Mouse (Mus musculus): ENCODE measurements at regions not wholly inside any gene's neighbourhood (a gene's known extent, or its start where the extent isn't known, plus 50 kb on each side); places are given as distances from the start of the nearest gene placed in this dataset.

- no peak for DNase-seq (ENCODE audit: low spot score in 2 of 2)
Measured at GRCm38 (mm10) chr14:25113326-25113725, 345.7 kb upstream of the Zmiz1 start.

GRCm38 (mm10) chr14:25116424-25116823, 342.6 kb upstream of the Zmiz1 start:
- DNase-seq (ENCODE audit: low spot score in 2 of 2) = peak; percentile 59 to 85

- DNase-seq (ENCODE audit: low spot score in 2 of 2) = no peak
Measured at GRCm38 (mm10) chr14:25119999-25120398, 339.0 kb upstream of the Zmiz1 start.

DNA sequence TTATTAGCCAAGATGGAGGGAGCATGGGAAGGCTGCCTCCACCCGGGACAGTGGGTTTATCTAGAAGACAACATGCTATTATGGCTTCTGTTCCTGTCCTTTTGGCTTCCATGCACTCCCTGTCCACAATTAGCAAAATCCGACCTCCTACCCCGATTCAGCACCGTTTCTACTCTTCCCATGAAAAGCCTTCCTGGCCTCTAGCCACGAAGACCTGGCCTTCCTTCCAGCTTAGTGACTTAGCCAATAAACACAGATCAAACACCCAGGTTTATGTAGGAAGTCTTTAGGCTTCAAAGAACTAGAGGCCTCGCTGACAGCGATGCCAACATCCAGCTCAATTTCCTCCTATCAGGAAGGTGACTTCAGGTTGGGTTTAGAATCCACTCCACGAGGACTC, 338.5 kb upstream of the Zmiz1 start:
- no peak for DNase-seq (ENCODE audit: low spot score in 2 of 2)

- DNase-seq (ENCODE audit: low spot score in 2 of 2) = no peak
Measured at GRCm38 (mm10) chr14:25122971-25123535, 335.9 kb upstream of the Zmiz1 start.

DNA sequence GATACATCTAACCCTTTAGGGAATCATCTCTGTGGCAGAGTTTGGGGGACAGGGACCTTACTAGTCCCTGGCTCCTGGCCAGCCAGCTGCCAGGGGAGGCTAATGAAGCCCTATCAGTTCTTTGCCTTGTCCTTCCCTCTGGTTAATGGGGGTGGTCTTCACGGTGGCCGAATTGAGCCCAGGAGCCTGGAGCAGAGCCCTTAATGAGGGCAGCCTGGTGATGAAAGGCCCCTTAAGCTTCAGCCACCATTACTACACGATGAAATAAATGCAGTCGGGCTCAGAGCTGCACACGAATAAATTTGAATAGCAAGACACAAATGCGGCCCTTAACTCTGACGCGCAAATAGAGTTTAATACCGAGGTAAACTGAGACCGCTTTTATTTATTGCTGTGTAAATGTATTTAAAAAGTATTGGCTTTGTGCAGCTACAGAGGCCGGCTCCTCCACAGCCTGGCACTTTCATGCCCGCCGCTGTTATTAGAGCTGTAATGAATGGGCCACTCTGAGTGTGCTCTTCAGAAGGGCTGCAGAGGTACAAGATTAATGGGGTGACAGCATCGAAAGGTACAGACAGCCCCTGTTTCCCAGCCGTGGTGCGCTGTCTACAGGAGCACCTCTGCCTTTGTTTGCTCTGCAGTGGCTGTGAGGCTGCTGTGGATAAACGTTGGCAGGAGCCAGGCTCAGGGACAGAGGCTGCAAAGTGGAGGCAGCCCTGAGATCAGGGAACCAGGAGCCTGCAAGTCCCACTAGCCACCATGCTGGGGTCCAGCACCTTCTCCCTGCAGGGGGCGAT, 335.2 kb upstream of the Zmiz1 start:
- DNase-seq (ENCODE audit: low spot score in 2 of 2) = no peak

- DNase-seq (ENCODE audit: low spot score in 2 of 2) = no peak
Measured at GRCm38 (mm10) chr14:25126544-25126943, 332.4 kb upstream of the Zmiz1 start.

- peak; percentile 34 to 40 for DNase-seq (ENCODE audit: low spot score in 2 of 2)
Measured at GRCm38 (mm10) chr14:25127544-25128159, 331.3 kb upstream of the Zmiz1 start.

DNA sequence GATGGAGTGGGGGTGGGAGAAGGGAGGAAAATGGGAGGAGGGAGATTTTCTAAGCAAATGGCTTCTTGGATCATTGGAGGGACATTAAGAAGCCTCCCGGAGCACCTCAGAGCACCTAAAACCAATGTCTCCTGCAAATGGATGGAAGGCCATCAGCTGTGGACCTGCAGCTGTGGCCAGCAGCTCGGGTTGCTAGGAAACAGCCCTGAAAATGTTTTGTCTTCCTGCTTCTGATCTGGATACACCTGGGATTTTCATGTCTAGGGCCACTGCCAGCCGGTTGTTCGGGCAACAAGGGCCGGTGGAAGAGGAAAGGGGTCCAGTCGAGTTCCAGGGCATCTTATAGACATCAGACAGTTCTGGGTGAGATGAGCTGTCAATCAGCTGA, 330.8 kb upstream of the Zmiz1 start:
- no peak for DNase-seq (ENCODE audit: low spot score in 2 of 2)

GRCm38 (mm10) chr14:25135371-25135770, 323.6 kb upstream of the Zmiz1 start:
- no peak for DNase-seq (ENCODE audit: low spot score in 2 of 2)

DNA sequence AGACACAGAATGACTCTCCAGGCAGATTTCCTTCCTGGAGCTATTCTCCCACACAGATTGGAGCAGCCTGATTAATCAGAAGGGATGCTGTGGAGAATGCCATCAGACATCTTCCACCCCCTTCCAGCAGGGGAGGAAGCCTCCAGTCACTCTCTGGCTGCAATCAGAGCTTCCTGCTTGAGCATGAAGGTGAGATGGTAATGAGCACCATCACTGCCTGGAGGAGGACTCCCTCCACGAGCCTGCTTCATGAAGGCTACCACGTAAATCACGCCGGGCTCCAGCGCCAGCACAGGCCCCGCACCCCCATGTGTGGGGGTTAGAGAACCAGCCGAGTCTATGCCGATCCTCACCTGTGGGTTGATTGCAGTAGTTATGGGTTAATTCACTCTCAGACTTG, 321.7 kb upstream of the Zmiz1 start:
- DNase-seq (ENCODE audit: low spot score in 2 of 2) = peak; percentile 40 to 50

DNA sequence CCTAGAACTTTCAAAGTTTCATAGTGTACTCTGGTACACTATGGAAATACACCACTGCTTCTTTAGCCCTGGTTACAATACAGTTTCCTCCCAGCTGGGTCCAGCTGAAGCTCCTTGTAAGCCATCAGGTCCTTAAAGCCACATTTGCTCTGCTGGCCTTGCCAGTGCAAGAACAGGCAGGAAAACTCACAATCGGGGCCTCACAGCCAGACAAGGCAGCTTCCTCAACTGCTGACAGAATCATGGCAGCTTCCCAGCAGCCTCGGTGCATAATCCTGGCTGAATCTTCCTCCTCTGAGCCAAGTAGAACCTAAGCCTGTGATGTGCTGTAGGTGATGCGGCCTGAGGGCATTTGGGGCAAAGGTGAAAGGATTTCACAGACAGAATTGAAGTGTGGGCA, 320.5 kb upstream of the Zmiz1 start:
- DNase-seq (ENCODE audit: low spot score in 2 of 2) = peak in 1 of 2 experiments; percentile 8

DNA sequence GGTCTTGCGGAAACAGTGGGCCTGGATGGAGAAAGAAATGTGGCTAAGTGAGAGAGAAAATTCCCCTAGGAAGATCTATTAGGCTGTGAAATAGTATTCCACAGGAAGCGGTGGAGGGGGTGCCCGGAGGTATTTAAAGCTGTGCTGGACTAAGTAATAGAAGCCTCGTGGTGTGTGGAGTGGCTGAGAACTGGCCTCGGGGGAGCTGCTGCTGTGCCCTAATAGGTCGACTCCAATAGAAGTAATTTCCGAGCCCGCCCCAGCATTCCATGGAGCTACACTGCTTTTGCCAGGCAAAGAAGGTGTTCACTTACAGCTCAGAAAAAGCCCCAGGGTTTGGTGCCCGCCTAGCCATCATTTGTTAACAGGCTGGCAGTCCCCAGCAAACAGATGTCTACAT, 317.1 kb upstream of the Zmiz1 start:
- DNase-seq (ENCODE audit: low spot score in 2 of 2) = no peak

GRCm38 (mm10) chr14:25143051-25143450, 315.9 kb upstream of the Zmiz1 start:
- DNase-seq (ENCODE audit: low spot score in 2 of 2) = no peak

- DNase-seq (ENCODE audit: low spot score in 2 of 2) = no peak
Measured at GRCm38 (mm10) chr14:25147731-25148130, 311.3 kb upstream of the Zmiz1 start.

- DNase-seq (ENCODE audit: low spot score in 2 of 2) = no peak
Measured at GRCm38 (mm10) chr14:25150968-25151367, 308.0 kb upstream of the Zmiz1 start.

DNA sequence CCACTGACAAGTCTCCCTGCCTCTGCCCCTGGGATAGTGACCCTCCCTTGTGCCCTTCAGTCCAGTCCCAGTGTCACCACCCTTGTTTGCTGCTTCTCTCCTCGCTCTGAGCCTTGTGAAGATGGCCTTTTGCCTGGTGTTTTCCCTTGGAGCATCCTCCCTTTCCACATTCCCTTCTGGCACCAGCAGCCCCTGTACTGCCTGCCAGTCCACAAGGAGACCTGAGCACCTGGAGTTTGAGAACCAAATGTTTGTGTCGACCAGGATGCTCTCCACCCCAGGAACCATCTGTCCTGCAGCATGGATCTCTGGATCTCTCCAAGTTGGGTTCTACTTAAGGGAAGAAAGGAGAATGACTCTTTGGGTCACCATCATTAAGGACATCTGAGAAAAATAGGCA, 307.5 kb upstream of the Zmiz1 start:
- DNase-seq (ENCODE audit: low spot score in 2 of 2) = no peak

DNA sequence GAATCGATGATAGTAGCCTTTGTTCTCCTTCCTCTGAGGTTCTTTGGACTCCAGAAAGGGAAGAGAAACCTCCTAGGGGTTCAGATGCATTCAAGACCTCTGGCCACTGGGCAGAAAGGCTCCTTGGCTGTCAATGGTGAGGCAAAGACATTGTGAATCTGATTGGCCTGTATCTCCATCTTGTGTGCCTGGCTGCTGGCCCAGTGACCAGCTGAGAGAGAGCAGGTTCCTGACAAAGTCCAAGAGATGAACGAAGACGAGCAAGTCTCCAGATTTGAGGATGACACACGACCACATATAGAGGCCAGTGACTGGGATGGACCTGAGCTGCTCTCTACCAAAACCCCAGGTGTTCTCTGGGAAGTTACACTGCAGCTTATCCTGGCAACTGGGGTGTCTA, 305.4 kb upstream of the Zmiz1 start:
- no peak for DNase-seq (ENCODE audit: low spot score in 2 of 2)

DNA sequence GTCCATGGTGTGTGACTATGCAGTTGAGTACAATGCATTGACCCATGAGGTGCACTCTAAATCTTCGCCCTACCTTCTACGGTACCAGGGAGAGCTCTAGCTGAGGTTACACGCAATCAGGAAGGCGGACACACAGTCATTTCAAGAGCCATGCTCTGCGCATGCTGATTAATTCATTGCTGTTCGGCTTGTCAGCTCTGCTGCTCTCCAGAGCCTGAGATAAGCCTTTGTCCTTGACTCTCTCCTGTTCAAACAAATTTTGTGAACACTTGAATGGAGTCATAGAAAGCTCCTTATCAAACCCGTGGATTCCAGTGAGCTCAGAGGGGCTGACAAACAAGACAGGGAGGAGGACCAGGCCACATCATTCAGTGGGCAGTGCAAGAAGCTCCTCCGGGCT, 304.8 kb upstream of the Zmiz1 start:
- no peak for DNase-seq (ENCODE audit: low spot score in 2 of 2)

DNA sequence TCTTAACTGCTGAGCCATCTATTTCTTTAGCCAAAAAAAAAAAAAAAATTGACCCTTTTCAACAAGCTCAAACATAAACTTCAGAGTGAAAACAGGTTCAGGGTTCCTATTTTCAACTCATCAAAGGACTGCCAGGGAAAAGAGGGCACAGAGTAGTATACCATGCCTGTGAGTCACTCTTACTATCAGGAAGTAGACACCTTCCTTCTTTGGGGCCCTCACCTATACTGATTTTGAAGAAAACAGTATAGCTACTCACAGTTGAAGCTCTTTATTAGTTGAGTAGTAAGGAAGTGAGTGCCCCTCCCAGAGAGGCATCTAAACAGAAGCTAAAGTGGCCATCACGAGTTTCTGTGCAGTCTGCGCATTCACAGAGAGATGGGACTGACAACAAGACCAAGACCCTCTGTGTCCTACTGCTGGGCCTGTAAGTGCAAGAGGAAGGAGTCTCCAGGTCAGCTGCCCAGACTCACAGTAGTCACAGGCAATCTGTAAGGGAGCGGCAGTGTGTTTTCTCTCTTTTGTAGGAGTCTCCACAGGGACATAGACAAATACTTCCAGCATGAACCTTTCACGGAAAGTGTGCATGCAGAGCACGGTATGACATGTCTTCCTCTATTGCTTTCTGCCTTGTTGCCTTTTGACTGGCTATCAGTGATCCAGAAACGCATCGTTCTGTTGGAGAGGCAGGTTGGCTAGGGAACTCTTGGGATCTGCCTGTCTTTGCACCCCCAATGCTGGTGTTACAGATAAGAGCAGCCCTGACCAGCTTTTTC, 303.8 kb upstream of the Zmiz1 start:
- DNase-seq (ENCODE audit: low spot score in 2 of 2) = no peak

GRCm38 (mm10) chr14:25156171-25156570, 302.8 kb upstream of the Zmiz1 start:
- no peak for DNase-seq (ENCODE audit: low spot score in 2 of 2)

Data from left cerebral cortex, adult 18-20 months (tissue).